Mouse (Mus musculus) embryo, embryonic 11.5 days (tissue): ENCODE measurements around the gene Nelfe.
A peak's percentile ranks its signal among the peaks of the same experiment; 100 is the strongest.

ENCODE experiments used
- DNase-seq: peaks from one replicate; pipeline ENCODE4 v3.0.0-alpha.2; 2012; ENCODE audit warnings: low read depth, low spot score

Nelfe gene

GRCm38 (mm10) chr17:34847192-34847591, 3.0 kb upstream of the Nelfe start:
- no peak for DNase-seq

- no peak for DNase-seq
Measured at GRCm38 (mm10) chr17:34847615-34848014, 2.6 kb upstream of the Nelfe start.

GRCm38 (mm10) chr17:34850517-34851125, 430 bp downstream of the Nelfe start:
- no peak for DNase-seq

GRCm38 (mm10) chr17:34853511-34853910, 3.3 kb downstream of the Nelfe start:
- DNase-seq = no peak

- DNase-seq = no peak
Measured at GRCm38 (mm10) chr17:34854761-34855160, 4.6 kb downstream of the Nelfe start.

- peak; percentile 39 for DNase-seq
Measured at GRCm38 (mm10) chr17:34855825-34856224, 5.6 kb downstream of the Nelfe start.

GRCm38 (mm10) chr17:34858670-34859069, 8.5 kb downstream of the Nelfe start:
- no peak for DNase-seq

- DNase-seq = no peak
Measured at GRCm38 (mm10) chr17:34860514-34860913, 10.3 kb downstream of the Nelfe start.

- DNase-seq = no peak
Measured at GRCm38 (mm10) chr17:34861704-34862415, 11.7 kb downstream of the Nelfe start.

- DNase-seq = no peak
Measured at GRCm38 (mm10) chr17:34862416-34863081, 12.4 kb downstream of the Nelfe start, which contains the start of gene Cfb. Gene Cfb, minus strand, starts transcription at chr17:34862518.

GRCm38 (mm10) chr17:34865981-34866380, 15.8 kb downstream of the Nelfe start:
- no peak for DNase-seq

- no peak for DNase-seq
Measured at GRCm38 (mm10) chr17:34874321-34874720, 24.1 kb downstream of the Nelfe start.

- no peak for DNase-seq
Measured at GRCm38 (mm10) chr17:34879336-34879879, 29.2 kb downstream of the Nelfe start, which contains the start of gene Zbtb12. Gene Zbtb12, plus strand, starts transcription at chr17:34879483.

- no peak for DNase-seq
Measured at GRCm38 (mm10) chr17:34881166-34881565, 31.0 kb downstream of the Nelfe start.

GRCm38 (mm10) chr17:34881683-34882310, 31.6 kb downstream of the Nelfe start, which contains the start of gene Gm20547:
Gene Gm20547, minus strand, starts transcription at chr17:34882042.
- DNase-seq = no peak

- no peak for DNase-seq
Measured at GRCm38 (mm10) chr17:34883332-34883731, 33.1 kb downstream of the Nelfe start.

- no peak for DNase-seq
Measured at GRCm38 (mm10) chr17:34884704-34885103, 34.5 kb downstream of the Nelfe start.

GRCm38 (mm10) chr17:34885615-34886014, 35.4 kb downstream of the Nelfe start:
- DNase-seq = no peak

- no peak for DNase-seq
Measured at GRCm38 (mm10) chr17:34887942-34888341, 37.8 kb downstream of the Nelfe start.

- no peak for DNase-seq
Measured at GRCm38 (mm10) chr17:34890074-34890743, 40.0 kb downstream of the Nelfe start.

GRCm38 (mm10) chr17:34891377-34891776, 41.2 kb downstream of the Nelfe start:
- DNase-seq = no peak
